Mouse (Mus musculus): ENCODE data around the gene Fgfr2.

Fgfr2 gene

DNA sequence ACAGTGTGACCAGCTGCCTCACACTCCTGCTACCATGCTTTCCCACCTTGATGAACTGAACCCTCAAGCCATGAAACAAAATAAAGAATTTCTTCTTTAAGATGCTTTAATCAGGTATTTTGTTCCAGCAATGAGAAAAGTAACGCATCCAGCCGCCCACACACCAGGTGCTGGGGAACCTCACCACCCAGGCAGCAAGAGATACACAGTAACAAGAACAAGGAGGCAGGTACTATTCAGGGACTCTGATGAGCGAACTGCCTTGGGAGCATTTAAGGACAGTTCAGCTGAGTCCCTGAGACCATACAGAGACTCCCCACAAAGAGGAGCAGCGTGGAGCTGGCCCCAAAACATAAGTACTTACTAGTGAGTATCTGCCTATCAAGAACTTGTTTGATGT is 1016.3 kb downstream of the Fgfr2 start:
- no peak for DNase-seq

DNA sequence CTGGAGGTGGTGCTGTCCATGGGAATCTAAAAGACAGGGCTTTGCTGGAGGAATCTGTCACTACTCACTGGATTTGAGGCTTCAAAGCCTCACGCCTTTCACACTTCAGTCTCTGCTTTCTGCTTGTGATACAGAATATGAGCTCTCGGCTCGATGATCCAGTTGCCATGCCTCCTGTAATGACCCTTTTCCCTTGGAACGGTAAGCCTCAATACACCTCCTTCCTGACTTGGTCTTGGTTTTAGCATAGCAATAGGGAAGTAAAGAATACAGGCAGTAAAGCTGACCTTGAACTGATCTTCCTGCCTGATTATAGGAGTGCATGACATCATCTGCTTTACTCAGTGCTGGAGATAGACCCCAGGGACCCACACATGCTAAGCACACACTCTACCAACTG is 1017.8 kb downstream of the Fgfr2 start:
- DNase-seq = no peak

DNA sequence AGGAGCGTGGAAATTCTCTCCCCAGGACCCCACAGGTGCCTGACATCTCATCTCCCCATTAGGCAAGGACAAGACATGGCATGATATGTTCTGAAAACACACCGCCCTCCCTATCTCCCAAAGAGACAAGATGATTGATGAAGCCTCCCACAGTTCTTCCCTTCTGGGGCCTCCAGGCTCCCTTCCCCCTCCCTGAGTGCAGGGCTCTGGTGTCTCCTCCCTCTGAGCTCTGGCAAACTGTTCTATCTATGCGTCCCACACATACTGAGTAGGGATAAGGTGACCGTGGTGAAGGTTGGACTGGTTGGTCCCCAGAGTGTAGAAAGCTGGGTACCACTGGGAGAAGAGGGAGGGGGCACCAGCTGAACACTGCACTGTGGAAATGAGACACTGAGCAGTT is 1024.7 kb downstream of the Fgfr2 start:
- no peak for DNase-seq

DNA sequence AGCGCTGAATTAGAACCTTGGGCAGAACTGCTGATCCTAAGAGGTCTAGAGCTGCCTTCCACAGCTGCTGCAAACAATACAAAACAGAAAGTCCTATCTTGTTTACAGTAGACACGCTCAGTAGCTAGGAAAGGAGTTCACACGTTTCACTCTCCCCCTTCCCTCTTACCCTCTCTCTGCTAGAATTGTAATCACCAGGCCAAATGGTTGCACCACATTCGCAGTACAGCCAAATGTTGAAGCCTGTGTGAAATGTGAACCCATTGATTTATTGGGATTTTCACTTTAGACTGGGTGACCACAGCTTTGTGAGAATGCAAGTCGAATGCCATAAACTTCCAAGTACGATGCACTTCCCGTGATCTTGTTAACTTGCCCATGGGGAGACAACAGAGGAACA is 1028.5 kb downstream of the Fgfr2 start:
- no peak for DNase-seq

DNA sequence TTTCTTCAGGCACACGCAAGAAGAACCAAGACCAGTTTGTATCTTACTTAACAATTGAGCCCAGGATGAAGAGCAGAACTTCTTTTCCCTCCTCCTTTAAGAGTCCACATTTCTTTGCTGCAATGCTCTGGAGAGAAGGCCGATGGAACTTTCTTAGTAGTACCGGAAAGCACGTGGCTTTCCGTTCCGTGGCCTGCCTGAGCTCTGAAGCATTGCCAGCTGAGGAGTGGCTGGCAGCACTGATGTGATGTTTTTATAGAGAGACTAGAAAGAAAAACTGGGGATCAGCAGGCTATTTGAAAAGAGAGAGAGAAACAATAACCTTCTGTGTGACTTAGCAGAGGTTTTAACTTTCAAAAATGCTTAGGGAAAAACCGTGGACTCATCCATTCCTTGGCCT is 1031.6 kb downstream of the Fgfr2 start:
- no peak for DNase-seq

DNA sequence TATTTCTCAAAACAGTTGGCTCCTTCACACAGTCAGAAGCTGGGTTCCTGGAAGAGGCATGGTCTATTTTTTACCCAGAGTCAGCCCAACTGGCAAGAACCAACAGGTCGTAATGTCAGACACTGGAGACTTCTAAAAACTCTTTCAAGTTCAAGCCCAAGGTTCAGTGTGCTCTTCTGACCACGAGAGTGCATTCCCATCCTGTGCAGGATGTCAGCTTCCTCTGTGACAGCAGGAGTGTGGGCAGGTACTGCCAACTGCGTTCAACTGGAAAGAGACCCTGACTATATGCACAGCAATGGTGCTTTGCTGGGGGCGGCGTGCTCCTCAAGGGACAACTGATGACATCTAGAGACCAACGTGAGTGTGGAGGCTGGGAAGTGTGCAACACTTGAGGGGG is 1034.5 kb downstream of the Fgfr2 start:
- no peak for DNase-seq

DNA sequence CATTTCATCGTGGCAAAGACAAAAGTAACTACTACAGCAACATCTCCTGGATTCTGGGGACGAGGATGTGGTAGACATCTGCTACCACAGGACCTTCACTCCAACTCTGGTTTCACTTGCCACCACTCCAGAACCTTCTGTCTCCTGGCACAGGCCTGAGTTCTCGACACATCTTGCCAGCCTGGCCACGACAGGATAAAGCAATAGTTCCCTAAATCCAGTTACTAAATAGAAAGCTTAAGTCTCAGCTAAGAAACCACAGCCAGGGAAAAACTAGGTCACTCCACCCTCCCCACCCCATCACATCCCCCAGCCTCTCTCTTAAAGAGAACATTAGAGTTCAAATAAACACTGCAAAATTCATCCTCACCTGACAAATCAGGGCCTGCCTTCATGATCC is 1035.0 kb downstream of the Fgfr2 start:
- no peak for DNase-seq

DNA sequence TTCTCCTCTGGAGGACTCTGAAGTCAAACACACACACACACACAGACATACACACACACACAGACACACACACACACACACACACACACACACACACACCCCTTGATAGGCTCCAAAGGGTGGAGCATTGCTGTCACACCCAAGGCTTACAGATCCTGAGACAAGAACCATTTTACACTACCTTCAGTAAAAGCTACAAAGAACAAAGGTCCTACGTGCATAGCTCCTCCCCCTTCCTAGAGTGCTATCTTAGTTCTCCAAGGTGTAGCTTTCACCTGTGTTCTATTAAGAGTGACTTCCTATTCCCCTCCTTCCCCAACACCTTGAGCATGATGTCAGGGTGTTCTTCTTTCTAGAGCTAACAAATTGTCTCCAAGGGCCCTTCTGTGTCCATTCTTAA is 1047.3 kb downstream of the Fgfr2 start:
- no peak for DNase-seq

DNA sequence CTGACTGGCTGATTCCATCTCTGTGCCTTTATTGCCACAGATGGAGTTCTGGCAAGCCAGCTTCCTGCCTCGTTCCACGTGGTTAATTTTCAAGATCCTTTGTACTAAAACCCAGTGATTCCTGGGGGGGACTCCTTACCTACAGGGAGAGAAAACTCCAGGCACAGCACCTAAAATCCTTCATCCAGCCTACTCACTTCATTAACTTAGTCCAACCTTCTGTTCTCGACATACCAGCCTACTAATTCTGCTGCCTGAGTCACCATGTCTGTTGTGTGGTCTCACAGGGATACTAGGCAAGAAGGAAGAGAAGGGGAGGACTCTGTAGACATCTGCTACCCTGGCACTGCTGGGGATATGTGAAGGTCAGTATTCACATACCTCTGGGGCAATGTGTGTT is 1048.6 kb downstream of the Fgfr2 start:
- DNase-seq = no peak

DNA sequence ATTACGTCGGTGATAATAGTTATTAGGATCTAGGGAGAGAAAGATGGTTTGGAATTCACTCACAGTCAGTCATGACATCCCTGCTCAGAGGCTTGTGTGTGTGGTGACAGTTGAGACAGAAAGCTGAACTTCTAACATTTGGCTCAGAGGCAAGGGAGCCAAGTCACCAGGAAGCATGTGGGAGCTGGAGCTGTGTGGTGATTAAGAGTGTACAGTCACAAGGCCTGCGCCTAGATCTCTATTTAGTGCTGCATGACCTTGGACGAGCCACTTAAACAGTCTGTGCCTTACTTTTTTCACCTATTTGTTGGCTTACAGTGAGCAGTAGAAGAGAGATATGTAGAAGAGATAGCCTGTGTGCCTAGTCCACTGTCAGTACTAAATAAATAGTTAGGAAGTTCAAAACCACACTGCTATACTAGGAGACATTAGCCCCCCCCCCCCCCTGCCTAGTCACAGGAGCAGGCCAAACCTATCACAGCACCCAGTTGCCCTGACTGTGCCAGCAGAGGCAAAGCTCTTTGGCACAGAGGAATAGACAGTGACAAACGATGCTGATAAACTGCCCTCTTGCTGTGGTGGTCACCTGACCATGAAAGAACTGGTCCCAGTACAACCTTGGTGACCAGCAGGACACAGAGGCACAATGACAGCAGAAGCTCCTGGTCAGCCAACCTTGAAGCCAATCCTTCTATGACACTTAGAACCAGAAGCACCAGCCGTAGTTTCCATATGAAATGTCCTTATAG is 1052.1 kb downstream of the Fgfr2 start:
- DNase-seq = no peak

DNA sequence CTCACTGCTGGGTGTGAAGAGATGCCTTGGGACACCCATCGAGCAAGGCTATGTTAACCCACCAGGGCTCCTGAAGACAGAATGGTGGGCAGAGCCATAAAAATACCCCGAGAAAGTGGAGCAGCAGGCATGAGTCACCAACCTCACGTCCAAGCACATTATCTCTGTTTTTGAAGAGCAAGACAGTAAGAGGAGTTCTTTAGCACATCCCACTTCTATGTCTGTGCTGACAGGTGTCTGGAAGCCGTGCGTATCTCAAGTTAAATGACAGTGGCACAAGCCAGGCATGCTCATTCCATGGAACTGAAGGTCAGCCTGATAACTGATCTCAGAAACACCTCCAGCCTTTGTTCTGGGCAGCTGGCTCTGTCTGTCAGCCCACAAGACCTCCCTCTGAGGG is 1055.2 kb downstream of the Fgfr2 start:
- no peak for DNase-seq

DNA sequence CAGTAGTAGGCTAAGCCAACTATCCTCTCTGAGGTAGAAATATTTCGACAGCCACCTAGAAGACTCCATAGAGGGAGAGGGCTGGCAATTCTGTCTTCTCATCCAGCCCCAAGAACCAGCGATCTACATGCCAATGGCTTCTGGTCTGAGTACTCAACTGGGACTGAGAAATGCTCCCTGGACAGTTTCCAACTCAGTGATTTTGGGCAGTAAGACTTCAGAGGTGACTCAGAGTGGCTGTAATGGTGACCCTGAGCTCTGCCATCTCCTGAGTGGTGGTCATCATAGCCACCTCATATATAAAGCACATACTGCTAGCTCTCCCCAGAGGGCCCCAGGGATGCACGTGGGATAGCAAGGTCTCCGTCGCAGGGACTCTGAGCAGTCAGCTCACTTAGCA is 1055.6 kb downstream of the Fgfr2 start:
- DNase-seq = no peak

DNA sequence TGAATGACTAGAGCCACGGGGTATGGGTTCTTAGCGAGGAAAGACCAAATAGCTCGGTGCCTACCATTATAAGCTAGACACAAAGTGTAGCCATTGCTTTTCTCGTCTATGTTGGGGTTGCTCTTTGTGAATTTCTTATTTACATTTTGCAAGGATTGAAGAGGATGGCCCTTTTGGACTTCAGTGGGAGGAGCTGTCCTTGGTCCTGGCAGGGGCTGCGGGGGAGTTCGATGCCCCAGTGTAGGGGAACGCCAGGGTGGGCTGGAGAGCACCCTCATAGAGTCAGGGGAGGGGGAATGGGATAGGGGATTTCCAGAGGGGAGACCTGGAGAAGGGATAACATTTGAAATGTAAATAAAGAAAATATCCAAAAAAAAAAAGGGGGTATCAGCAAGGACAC is 1063.0 kb downstream of the Fgfr2 start:
- DNase-seq = no peak

DNA sequence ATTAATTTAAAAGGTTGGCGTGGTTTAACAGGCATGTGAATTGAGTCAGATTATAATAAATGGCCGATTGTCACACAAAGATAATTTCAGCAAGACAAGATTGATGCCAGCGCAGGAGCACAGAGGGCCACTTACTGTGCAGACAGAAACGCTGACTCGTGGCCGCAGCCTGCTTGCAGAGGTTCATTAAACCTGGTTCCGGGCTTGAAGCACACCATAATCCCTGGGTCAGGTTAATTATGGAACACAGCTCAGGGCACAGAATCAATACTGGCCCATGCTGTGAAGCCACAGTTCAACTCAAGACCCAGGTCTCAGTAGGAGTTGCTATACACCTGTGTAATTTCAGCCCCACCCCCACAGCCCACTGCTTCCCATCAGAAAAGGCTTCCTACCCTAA is 1066.6 kb downstream of the Fgfr2 start:
- no peak for DNase-seq

DNA sequence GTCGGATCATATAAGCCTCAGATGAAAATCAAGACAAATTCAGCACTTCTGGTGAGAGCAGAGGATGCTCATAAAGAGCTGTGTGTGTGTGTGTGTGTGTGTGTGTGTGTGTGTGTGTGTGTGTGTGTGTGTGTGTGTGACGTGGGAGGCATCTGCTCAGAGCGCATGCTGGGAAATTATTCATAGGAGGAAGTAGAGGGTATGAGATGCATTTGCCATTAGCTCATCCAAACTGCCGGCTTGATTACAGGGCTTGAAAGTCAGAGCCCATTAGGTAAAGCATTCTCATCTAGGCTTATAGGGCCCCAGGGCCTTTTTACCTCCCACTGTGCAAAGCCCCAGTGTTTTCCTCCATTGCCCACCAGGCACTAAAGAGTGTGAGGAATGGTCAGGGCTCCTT is 1076.5 kb downstream of the Fgfr2 start:
- no peak for DNase-seq

DNA sequence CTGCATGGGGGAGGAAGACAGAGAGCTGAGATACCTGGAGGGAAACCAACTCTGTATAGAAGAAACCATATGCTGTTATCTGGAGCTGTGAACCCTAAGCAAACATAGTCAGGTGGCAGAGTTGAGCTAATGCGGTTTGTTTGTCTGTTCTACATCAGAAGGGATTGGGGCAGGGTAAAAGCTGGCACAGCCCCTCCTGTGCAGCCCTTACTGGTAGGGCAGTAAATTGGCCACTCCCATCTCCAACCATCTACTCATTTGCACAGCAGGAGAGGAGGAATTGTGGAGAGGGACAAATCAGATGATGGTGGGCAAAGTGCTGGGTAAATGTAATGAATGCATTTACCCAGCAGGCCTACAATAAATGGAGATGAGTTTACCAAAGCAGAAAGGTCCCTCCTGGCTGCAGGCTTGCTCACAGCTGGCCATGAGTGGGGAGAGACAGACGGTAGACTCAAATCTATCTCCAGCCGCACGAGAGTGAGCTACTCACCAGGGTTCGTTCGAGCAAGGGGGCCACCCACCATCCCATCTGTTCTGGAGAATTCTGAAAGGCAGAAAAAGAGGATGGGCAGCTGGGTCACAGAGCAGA is 1091.1 kb downstream of the Fgfr2 start:
- no peak for DNase-seq

DNA sequence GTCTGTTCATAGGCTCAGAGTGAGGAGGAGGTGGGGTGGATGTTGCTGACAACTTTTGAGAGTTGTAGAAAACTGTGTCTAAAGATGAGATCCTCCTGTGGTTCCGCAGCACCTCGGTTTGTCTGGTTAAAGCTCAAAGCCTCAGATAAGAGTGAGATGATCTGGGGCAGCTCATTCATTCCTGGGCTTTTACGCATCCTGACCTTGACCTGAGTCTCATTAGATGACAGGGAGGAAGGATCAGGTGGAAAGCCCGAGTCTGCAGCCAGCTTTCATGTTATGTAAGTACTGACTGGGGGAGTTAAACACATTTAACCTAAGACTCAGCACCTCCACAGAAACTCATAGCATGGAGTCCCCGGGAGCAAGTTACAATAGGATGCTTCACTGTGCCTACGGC is 1096.5 kb downstream of the Fgfr2 start:
- no peak for DNase-seq

DNA sequence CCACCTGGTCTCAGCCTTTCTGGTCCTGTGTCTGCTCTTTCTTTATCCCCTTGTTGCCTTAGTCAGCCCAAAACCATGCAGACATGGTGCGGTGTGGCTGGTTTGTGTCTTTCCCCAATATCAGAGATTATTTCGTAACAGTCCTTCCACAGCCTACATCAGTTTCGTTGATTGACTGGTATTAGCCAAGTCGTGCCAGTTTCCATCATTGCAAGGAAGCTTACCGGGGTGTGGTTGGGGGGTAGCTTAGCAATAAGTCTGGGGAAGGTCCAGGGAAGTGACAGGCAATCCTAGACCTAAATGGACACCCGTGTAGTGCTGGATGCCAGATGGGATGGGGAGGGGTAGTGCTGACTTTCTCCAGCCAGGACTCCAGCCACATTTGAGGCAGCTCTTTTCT is 1097.6 kb downstream of the Fgfr2 start:
- DNase-seq = no peak

DNA sequence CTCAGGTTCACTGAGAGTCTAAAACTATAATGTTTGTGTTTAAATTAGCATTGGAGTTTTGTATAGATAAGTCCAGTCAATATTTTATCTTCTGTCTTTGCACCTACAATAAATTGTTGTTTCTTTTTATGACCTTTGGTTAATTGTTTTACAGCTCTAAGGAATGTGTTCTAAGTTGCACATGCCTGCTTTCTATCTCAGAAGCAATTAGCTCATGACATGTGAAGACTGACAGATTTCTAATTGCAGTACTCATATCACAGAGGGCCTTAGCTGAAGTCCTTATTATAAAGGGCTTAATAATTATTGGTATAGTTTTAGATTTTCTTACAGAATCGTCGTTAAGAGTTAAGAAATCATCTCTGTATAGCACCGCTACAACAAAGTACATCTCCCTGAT is 1107.2 kb downstream of the Fgfr2 start:
- DNase-seq = no peak

DNA sequence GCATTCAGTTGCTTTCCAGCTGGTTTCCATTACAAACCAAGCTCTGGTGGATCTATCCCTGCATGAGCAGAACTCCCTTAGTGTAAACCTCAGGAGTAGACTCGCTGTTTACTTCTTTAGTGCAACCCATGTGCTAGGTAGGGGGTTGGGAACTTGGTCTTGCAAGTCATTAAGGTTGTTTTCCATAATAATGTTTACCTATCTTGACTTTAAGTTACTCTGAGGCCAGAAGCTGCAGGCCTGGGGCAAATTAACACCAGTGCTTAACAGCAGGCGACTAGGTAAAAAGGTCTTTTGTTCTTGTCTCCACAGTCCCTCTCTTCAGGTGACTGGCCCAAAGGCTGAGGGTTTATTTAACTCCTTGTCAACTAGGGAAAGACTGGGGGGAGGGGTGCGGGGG is 1108.0 kb downstream of the Fgfr2 start:
- no peak for DNase-seq

DNA sequence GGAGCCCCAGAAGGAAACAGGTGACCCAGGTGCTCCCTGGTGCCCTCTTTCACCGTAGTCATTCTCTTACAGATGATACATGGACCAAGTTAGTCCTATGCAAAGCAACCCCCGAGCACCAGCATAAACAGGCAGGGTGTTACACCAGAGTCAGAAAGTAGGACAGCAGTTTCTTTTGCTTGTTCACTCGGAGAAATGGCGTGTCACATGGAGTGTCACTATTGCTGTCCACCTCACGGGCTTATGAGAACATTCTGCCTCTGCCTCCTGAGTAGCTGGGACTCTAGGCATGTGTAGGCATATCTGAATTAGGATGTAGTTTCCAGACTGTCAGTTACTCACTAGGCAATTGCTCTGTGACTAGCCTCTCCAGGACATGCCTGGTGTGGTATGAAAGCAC is 1109.2 kb downstream of the Fgfr2 start:
- DNase-seq = no peak

DNA sequence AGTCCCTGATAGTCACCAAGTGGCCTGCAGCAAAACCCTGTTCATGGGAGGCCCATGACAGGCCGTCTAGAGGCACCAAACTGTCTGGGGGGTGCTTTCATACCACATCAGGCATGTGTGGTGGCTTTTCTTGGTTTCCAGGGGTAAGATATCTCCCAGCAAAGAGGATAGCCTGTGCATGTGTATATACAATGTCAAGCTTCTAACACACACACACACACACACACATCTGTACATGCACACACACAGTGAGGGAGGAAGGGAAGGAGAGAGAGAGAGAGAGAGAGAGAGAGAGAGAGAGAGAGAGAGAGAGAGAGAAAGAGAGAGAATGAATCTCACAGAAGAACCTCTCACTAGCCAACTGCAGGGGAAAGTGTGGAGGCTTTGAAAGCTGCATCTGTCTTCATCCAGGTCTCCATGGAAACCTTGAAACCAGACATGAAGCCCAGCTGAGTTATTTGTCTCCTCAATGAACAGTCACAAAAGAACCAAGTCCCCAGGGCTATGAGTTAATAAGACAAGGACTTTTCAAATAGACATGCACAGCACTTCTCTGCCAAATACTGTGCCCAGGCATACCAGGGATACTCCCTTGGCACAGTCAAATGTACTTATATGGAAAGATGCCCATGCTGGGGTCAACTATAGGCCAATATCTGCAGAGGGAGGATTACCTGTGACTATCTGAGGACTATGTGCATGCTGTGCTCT is 1110.0 kb downstream of the Fgfr2 start:
- DNase-seq = no peak

DNA sequence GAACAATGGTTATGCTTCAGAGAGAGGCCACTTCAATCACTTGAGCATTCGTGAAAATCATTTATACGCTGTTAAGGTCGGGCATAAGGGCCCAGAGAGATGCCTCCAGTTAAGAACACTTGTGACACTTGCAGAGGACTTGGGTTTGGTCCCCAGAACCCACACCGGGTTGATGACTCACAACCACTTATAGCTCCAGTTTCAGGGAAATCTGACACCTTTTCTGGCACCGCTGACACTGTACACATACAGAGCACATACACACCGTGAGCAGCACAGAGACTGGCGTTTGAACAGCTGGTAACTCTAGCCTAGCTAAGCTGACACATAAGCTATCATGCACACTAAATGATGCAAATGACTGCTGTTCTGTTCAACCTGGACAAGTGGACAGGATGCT is 1114.1 kb downstream of the Fgfr2 start:
- no peak for DNase-seq

DNA sequence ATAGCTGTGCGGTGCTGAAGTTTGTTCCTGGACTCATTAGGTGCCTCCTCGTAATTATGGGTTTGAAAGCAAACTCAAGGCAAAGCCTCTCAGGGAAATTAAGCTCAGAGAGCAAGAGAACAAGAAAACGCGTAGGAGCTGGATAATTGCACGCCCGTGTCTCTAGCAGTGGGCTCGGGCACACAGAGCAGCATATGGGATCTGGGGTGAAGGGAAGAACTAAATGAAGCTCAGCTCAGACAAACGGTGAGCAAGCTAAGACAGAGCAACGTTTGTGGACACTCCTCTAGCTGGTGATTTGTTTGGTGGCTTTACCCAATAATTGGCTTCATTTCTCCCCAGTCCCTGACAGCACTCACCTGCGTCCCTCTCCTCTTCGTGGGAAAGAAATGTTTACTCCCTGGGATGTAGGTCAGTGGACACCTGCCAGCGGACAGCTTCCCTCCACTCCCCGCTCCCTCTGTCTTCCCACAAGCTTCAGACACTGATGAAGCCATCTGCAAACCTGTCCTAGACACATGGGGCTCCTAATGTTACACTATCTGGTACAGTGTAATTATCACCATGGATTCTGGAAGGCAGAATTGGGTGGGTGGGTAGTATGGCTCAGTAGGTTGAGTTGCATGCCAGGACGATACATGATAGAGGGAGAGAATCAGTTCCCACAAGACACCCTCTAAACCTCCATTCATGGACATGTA is 1117.0 kb downstream of the Fgfr2 start:
- DNase-seq = no peak

Measured in right cerebral cortex, postnatal 4 days (tissue).